Mouse (Mus musculus) forebrain, embryonic 13.5 days (tissue): ENCODE measurements at regions not wholly inside any gene's neighbourhood (a gene's known extent, or its start where the extent isn't known, plus 50 kb on each side); places are given as distances from the start of the nearest gene placed in this dataset.
A peak's percentile ranks its signal among the peaks of the same experiment; 100 is the strongest.

Experiments used
- ATAC-seq: fragments of 200-750 bp; cut with Nextera tagmentation; 2 replicates; pipeline ENCODE4 v1.8.0; 2017
- H3K27ac ChIP-seq: fragments of 300-500 bp; sonication (generic); 2 replicates; pipeline ENCODE4 v1.5.1; 2015; ENCODE audit warnings: inconsistent platforms, mild to moderate bottlenecking, moderate library complexity
- H3K27me3 ChIP-seq: fragments of 300-500 bp; sonication (generic); 2 replicates; pipeline ENCODE4 v1.6.1; 2015; ENCODE audit warnings: mild to moderate bottlenecking, inconsistent platforms
- H3K36me3 ChIP-seq: fragments of 300-500 bp; sonication (generic); 2 replicates; pipeline ENCODE4 v1.6.1; 2015; ENCODE audit warnings: mild to moderate bottlenecking, inconsistent platforms; ENCODE audit not compliant: poor library complexity, severe bottlenecking
- H3K4me1 ChIP-seq: fragments of 300-500 bp; sonication (generic); 2 replicates; pipeline ENCODE4 v1.6.1; 2015; ENCODE audit warnings: inconsistent platforms
- H3K4me2 ChIP-seq: fragments of 300-500 bp; sonication (generic); 2 replicates; pipeline ENCODE4 v1.6.1; 2015; ENCODE audit warnings: inconsistent platforms, mild to moderate bottlenecking, moderate library complexity
- H3K4me3 ChIP-seq: fragments of 300-500 bp; sonication (generic); 2 replicates; pipeline ENCODE4 v1.5.1; 2015; ENCODE audit warnings: mild to moderate bottlenecking, inconsistent platforms
- H3K9ac ChIP-seq: fragments of 300-500 bp; sonication (generic); 2 replicates; pipeline ENCODE4 v1.6.1; 2015; ENCODE audit warnings: mild to moderate bottlenecking, inconsistent platforms
- H3K9me3 ChIP-seq: fragments of 300-500 bp; sonication (generic); replicated peaks from 2 replicates; pipeline ENCODE4 v1.6.1; 2016; ENCODE audit warnings: inconsistent platforms
- WGBS: fragments of 180-500 bp; shearing (Covaris S2); methylation state at CpG from one replicate; pipeline ENCODE4 v1.1.7; 2015; 5-methylcytosine and 5-hydroxymethylcytosine counted together

GRCm38 (mm10) chr16:71004211-71004610 lies 690.5 kb downstream of the Gbe1 start:
- no peak overlapping the region for H3K4me2 ChIP-seq
- H3K27me3 ChIP-seq, result no peaks in the 10 kb centered on the region
- no peak for ATAC-seq
- no peak overlapping the region for H3K9ac ChIP-seq
- no peaks in the 10 kb centered on the region for H3K36me3 ChIP-seq
- WGBS, result 89% methylated on average over 4 of the region's 4 CpGs
- no peak overlapping the region for H3K4me3 ChIP-seq
- no peaks in the 10 kb centered on the region for H3K9me3 ChIP-seq
- H3K27ac ChIP-seq, result no peak overlapping the region
- no peaks in the 10 kb centered on the region for H3K4me1 ChIP-seq

GRCm38 (mm10) chr16:71043381-71043780 lies 729.6 kb downstream of the Gbe1 start:
- 80% methylated on average over 2 of the region's 2 CpGs for WGBS
- Histone ChIP-seq H3K27ac (no peak overlapping the region), H3K36me3 (no peaks in the 10 kb centered on the region), H3K9me3 (no peaks in the 10 kb centered on the region), H3K4me1 (no peaks in the 10 kb centered on the region), H3K9ac (no peak overlapping the region), H3K4me2 (no peak overlapping the region), H3K27me3 (no peaks in the 10 kb centered on the region), H3K4me3 (no peak overlapping the region)
- ATAC-seq, result no peak

- H3K9me3 ChIP-seq, result no peaks in the 10 kb centered on the region
- ATAC-seq, result no peak
- H3K9ac ChIP-seq, result no peak overlapping the region
- H3K4me2 ChIP-seq, result no peak overlapping the region
- WGBS, result 67% methylated on average over 2 of the region's 2 CpGs
- H3K36me3 ChIP-seq, result no peaks in the 10 kb centered on the region
- H3K4me3 ChIP-seq, result no peak overlapping the region
- H3K27ac ChIP-seq, result no peak overlapping the region
- no peaks in the 10 kb centered on the region for H3K4me1 ChIP-seq
- no peaks in the 10 kb centered on the region for H3K27me3 ChIP-seq
Observed at GRCm38 (mm10) chr16:71054258-71054657, 740.5 kb downstream of the Gbe1 start.

- H3K27me3 ChIP-seq, result no peaks in the 10 kb centered on the region
- no peak overlapping the region for H3K9ac ChIP-seq
- WGBS, result 55% methylated on average over 3 of the region's 3 CpGs
- H3K4me3 ChIP-seq, result no peak overlapping the region
- H3K9me3 ChIP-seq, result no peaks in the 10 kb centered on the region
- peak; percentile 61; the same call in 1 of the 2 replicates for ATAC-seq
- H3K36me3 ChIP-seq, result no peaks in the 10 kb centered on the region
- no peak overlapping the region for H3K27ac ChIP-seq
- H3K4me1 ChIP-seq, result no peaks in the 10 kb centered on the region
- H3K4me2 ChIP-seq, result no peak overlapping the region
Observed at GRCm38 (mm10) chr16:71062754-71063153, 749.0 kb downstream of the Gbe1 start.

- H3K9ac ChIP-seq, result no peak overlapping the region
- H3K4me1 ChIP-seq, result no peaks in the 10 kb centered on the region
- no peak overlapping the region for H3K4me2 ChIP-seq
- WGBS, result 86% methylated on average over 3 of the region's 3 CpGs
- ATAC-seq, result peak; percentile 10; the same call in 1 of the 2 replicates
- no peaks in the 10 kb centered on the region for H3K36me3 ChIP-seq
- no peaks in the 10 kb centered on the region for H3K27me3 ChIP-seq
- H3K9me3 ChIP-seq, result no peaks in the 10 kb centered on the region
- no peak overlapping the region for H3K4me3 ChIP-seq
- no peak overlapping the region for H3K27ac ChIP-seq
Observed at GRCm38 (mm10) chr16:71063361-71063932, 749.7 kb downstream of the Gbe1 start.

GRCm38 (mm10) chr16:71070186-71070585 lies 756.4 kb downstream of the Gbe1 start:
- Histone ChIP-seq H3K4me2 (no peak overlapping the region), H3K9me3 (no peaks in the 10 kb centered on the region), H3K4me1 (no peaks in the 10 kb centered on the region), H3K27me3 (no peaks in the 10 kb centered on the region), H3K9ac (no peak overlapping the region), H3K27ac (no peak overlapping the region), H3K36me3 (no peaks in the 10 kb centered on the region), H3K4me3 (no peak overlapping the region)
- no peak for ATAC-seq

GRCm38 (mm10) chr16:71102829-71103228 lies 789.1 kb downstream of the Gbe1 start:
- no peaks in the 10 kb centered on the region for H3K36me3 ChIP-seq
- no peak overlapping the region for H3K4me3 ChIP-seq
- no peaks in the 10 kb centered on the region for H3K9me3 ChIP-seq
- 0 out of 2 replicates have a peak, but pooled peaks have one; percentile 55 for ATAC-seq
- 78% methylated on average over 3 of the region's 3 CpGs for WGBS
- H3K27me3 ChIP-seq, result no peaks in the 10 kb centered on the region
- no peak overlapping the region for H3K4me2 ChIP-seq
- no peak overlapping the region for H3K27ac ChIP-seq
- H3K4me1 ChIP-seq, result no peaks in the 10 kb centered on the region
- no peak overlapping the region for H3K9ac ChIP-seq

- H3K27ac ChIP-seq, result no peak overlapping the region
- no peak overlapping the region for H3K4me2 ChIP-seq
- 77% methylated on average over 1 of the region's 1 CpGs for WGBS
- H3K4me1 ChIP-seq, result no peaks in the 10 kb centered on the region
- ATAC-seq, result no peak
- no peaks in the 10 kb centered on the region for H3K27me3 ChIP-seq
- no peak overlapping the region for H3K9ac ChIP-seq
- no peaks in the 10 kb centered on the region for H3K36me3 ChIP-seq
- no peak overlapping the region for H3K4me3 ChIP-seq
- H3K9me3 ChIP-seq, result no peaks in the 10 kb centered on the region
Observed at GRCm38 (mm10) chr16:71108979-71109378, 795.2 kb downstream of the Gbe1 start.

- Histone ChIP-seq H3K4me2 (no peak overlapping the region), H3K4me3 (no peak overlapping the region), H3K4me1 (no peaks in the 10 kb centered on the region), H3K9ac (no peak overlapping the region), H3K27me3 (no peaks in the 10 kb centered on the region), H3K36me3 (no peaks in the 10 kb centered on the region), H3K27ac (no peak overlapping the region), H3K9me3 (no peaks in the 10 kb centered on the region)
- 89% methylated on average over 3 of the region's 3 CpGs for WGBS
- ATAC-seq, result no peak
Observed at GRCm38 (mm10) chr16:71114301-71114700, 800.6 kb downstream of the Gbe1 start.

- ATAC-seq, result no peak
- Histone ChIP-seq H3K27me3 (no peaks in the 10 kb centered on the region), H3K36me3 (no peaks in the 10 kb centered on the region), H3K9ac (no peak overlapping the region), H3K4me1 (no peaks in the 10 kb centered on the region), H3K27ac (no peak overlapping the region), H3K9me3 (no peaks in the 10 kb centered on the region), H3K4me3 (no peak overlapping the region), H3K4me2 (no peak overlapping the region)
- 89% methylated on average over 5 of the region's 5 CpGs for WGBS
Observed at GRCm38 (mm10) chr16:71120706-71121105, 807.0 kb downstream of the Gbe1 start.

GRCm38 (mm10) chr16:71123616-71124015 lies 809.9 kb downstream of the Gbe1 start:
- ATAC-seq, result no peak
- H3K4me3 ChIP-seq, result no peak overlapping the region
- H3K4me2 ChIP-seq, result no peak overlapping the region
- no peak overlapping the region for H3K9ac ChIP-seq
- no peaks in the 10 kb centered on the region for H3K36me3 ChIP-seq
- no peaks in the 10 kb centered on the region for H3K4me1 ChIP-seq
- H3K27me3 ChIP-seq, result no peaks in the 10 kb centered on the region
- WGBS, result 82% methylated on average over 4 of the region's 4 CpGs
- no peaks in the 10 kb centered on the region for H3K9me3 ChIP-seq
- no peak overlapping the region for H3K27ac ChIP-seq

- no peak overlapping the region for H3K27ac ChIP-seq
- no peak overlapping the region for H3K4me2 ChIP-seq
- no peaks in the 10 kb centered on the region for H3K27me3 ChIP-seq
- ATAC-seq, result no peak
- no peaks in the 10 kb centered on the region for H3K4me1 ChIP-seq
- no peaks in the 10 kb centered on the region for H3K9me3 ChIP-seq
- H3K9ac ChIP-seq, result no peak overlapping the region
- no peaks in the 10 kb centered on the region for H3K36me3 ChIP-seq
- H3K4me3 ChIP-seq, result no peak overlapping the region
Observed at GRCm38 (mm10) chr16:71132826-71133225, 819.1 kb downstream of the Gbe1 start.

- ATAC-seq, result no peak
- WGBS, result 77% methylated on average over 3 of the region's 3 CpGs
- no peaks in the 10 kb centered on the region for H3K4me1 ChIP-seq
- H3K9ac ChIP-seq, result no peak overlapping the region
- no peaks in the 10 kb centered on the region for H3K9me3 ChIP-seq
- no peaks in the 10 kb centered on the region for H3K36me3 ChIP-seq
- no peak overlapping the region for H3K4me3 ChIP-seq
- H3K4me2 ChIP-seq, result no peak overlapping the region
- H3K27me3 ChIP-seq, result no peaks in the 10 kb centered on the region
- H3K27ac ChIP-seq, result no peak overlapping the region
Observed at GRCm38 (mm10) chr16:71138668-71139067, 824.9 kb downstream of the Gbe1 start.
